Mouse (Mus musculus) neural tube, embryonic 12.5 days (tissue): Measurements from ENCODE around the gene Glra2. TPM values are rescaled to one million over a fixed set of nuclear protein-coding genes. Genes with fewer than 3 reads are reported as not detected.
"Not testable (repeated sequence)": the region's sequence is repeated elsewhere in the genome, so short reads cannot be mapped to it uniquely, and the experiment has no call there.

Experiments
- ATAC-seq: fragments of 200-750 bp; cut with Nextera tagmentation; 2 replicates; pipeline ENCODE4 v1.8.0; 2017; ENCODE audit warnings: low read depth, mild to moderate bottlenecking, moderate TSS enrichment, moderate library complexity; ENCODE audit not compliant: low FRiP score
- H3K27ac ChIP-seq: fragments of 300-500 bp; sonication (generic); 2 replicates; pipeline ENCODE4 v1.5.1; 2016
- H3K27me3 ChIP-seq: fragments of 300-500 bp; sonication (generic); replicated peaks from 2 replicates; pipeline ENCODE4 v1.6.1; 2016; ENCODE audit warnings: mild to moderate bottlenecking
- H3K36me3 ChIP-seq: fragments of 300-500 bp; sonication (generic); 2 replicates; pipeline ENCODE4 v1.6.1; 2016; ENCODE audit warnings: mild to moderate bottlenecking
- H3K4me1 ChIP-seq: fragments of 300-500 bp; sonication (generic); 2 replicates; pipeline ENCODE4 v1.6.1; 2016
- H3K4me2 ChIP-seq: fragments of 300-500 bp; sonication (generic); replicated peaks from 2 replicates; pipeline ENCODE4 v1.6.1; 2016; ENCODE audit warnings: mild to moderate bottlenecking
- H3K4me3 ChIP-seq: fragments of 300-500 bp; sonication (generic); 2 replicates; pipeline ENCODE4 v1.5.1; 2016
- H3K9ac ChIP-seq: fragments of 300-500 bp; sonication (generic); 2 replicates; pipeline ENCODE4 v1.6.1; 2016; ENCODE audit warnings: mild to moderate bottlenecking
- H3K9me3 ChIP-seq: fragments of 300-500 bp; sonication (generic); 2 replicates; pipeline ENCODE4 v1.6.1; 2016; ENCODE audit warnings: mild to moderate bottlenecking
- WGBS: fragments of 180-500 bp; shearing (Covaris S2); methylation state at CpG from one replicate; pipeline ENCODE4 v1.1.7; 2016; 5-methylcytosine and 5-hydroxymethylcytosine counted together
- polyA plus RNA-seq: library from polyadenylated mRNA; unstranded; fragments of >200 nt; fragmentation: Nextera tagmentation; extraction: Ambion mirVana; gene quantifications from 2 replicates; pipeline ENCODE4 v1.2.1, GENCODE M21; 2016

Glra2 gene
- polyA plus RNA-seq, result 10.9 and 11.7 TPM in 2 replicates

GRCm38 (mm10) chrX:165326939-165327698 is at the start of gene Glra2:
Gene Glra2, minus strand, starts transcription at chrX:165327393.
- peak; percentile 85 for ATAC-seq
- H3K9me3 ChIP-seq, result no peaks in the 10 kb centered on the region
- H3K4me1 ChIP-seq, result no peaks in the 10 kb centered on the region
- peak within 1 kb of the TSS; percentile 20; the same call in 1 of the 2 replicates for H3K4me3 ChIP-seq
- H3K27me3 ChIP-seq, result no peaks in the 10 kb centered on the region
- H3K9ac ChIP-seq, result no peak within 1 kb of the TSS
- H3K36me3 ChIP-seq, result no peaks in the 10 kb centered on the region
- H3K27ac ChIP-seq, result no peak within 1 kb of the TSS
- 14% methylated on average over 12 of the region's 12 CpGs for WGBS
- peak within 1 kb of the TSS; percentile 56 for H3K4me2 ChIP-seq

- 85% methylated on average over 1 of the region's 1 CpGs for WGBS
- H3K9me3 ChIP-seq, result no peaks in the 10 kb centered on the region
- no peaks in the 10 kb centered on the region for H3K4me1 ChIP-seq
- H3K9ac ChIP-seq, result no peak overlapping the region
- no peak overlapping the region for H3K4me2 ChIP-seq
- H3K36me3 ChIP-seq, result no peaks in the 10 kb centered on the region
- H3K4me3 ChIP-seq, result no peak overlapping the region
- no peak for ATAC-seq
- no peaks in the 10 kb centered on the region for H3K27me3 ChIP-seq
- no peak overlapping the region for H3K27ac ChIP-seq
These were observed 35.6 kb upstream of the Glra2 start for GRCm38 (mm10) chrX:165362798-165363197.

GRCm38 (mm10) chrX:165344611-165345010 is 17.4 kb upstream of the Glra2 start:
- Histone ChIP-seq H3K36me3 (no peaks in the 10 kb centered on the region), H3K4me1 (no peaks in the 10 kb centered on the region), H3K9ac (no peak overlapping the region), H3K9me3 (no peaks in the 10 kb centered on the region), H3K4me3 (no peak overlapping the region), H3K27me3 (no peaks in the 10 kb centered on the region), H3K4me2 (no peak overlapping the region), H3K27ac (no peak overlapping the region)
- 81% methylated on average over 5 of the region's 5 CpGs for WGBS
- no peak for ATAC-seq

GRCm38 (mm10) chrX:165327699-165328333 is 623 bp upstream of the Glra2 start:
- Histone ChIP-seq H3K4me1 (no peaks in the 10 kb centered on the region), H3K9me3 (no peaks in the 10 kb centered on the region), H3K4me2 (peak overlapping the region; percentile 56), H3K27ac (no peak overlapping the region), H3K36me3 (no peaks in the 10 kb centered on the region), H3K4me3 (0 out of 2 replicates have a peak overlapping the region, but pooled peaks have one; percentile 20), H3K9ac (no peak overlapping the region), H3K27me3 (no peaks in the 10 kb centered on the region)
- 14% methylated on average over 9 of the region's 9 CpGs for WGBS
- no peak for ATAC-seq

GRCm38 (mm10) chrX:165193550-165193949 is 133.6 kb downstream of the Glra2 start:
- 69% methylated on average over 1 of the region's 1 CpGs for WGBS

GRCm38 (mm10) chrX:165191170-165191569 is 136.0 kb downstream of the Glra2 start:
- no peak overlapping the region for H3K4me2 ChIP-seq
- no peaks in the 10 kb centered on the region for H3K9me3 ChIP-seq
- H3K36me3 ChIP-seq, result no peaks in the 10 kb centered on the region
- no peaks in the 10 kb centered on the region for H3K4me1 ChIP-seq
- 85% methylated on average over 1 of the region's 1 CpGs for WGBS
- no peak overlapping the region for H3K4me3 ChIP-seq
- ATAC-seq, result no peak
- H3K9ac ChIP-seq, result no peak overlapping the region
- H3K27me3 ChIP-seq, result no peaks in the 10 kb centered on the region
- H3K27ac ChIP-seq, result no peak overlapping the region

More at GRCm38 (mm10) chrX:165193550-165193949, 133.6 kb downstream of the Glra2 start:
- ATAC-seq, result no peak
- H3K27ac ChIP-seq, result no peak overlapping the region
- H3K4me2 ChIP-seq, result no peak overlapping the region
- no peaks in the 10 kb centered on the region for H3K4me1 ChIP-seq
- no peak overlapping the region for H3K4me3 ChIP-seq
- no peaks in the 10 kb centered on the region for H3K9me3 ChIP-seq
- H3K27me3 ChIP-seq, result no peaks in the 10 kb centered on the region
- H3K9ac ChIP-seq, result no peak overlapping the region
- H3K36me3 ChIP-seq, result no peaks in the 10 kb centered on the region

- H3K27ac ChIP-seq, H3K4me1 ChIP-seq, H3K4me3 ChIP-seq, H3K4me2 ChIP-seq, H3K9ac ChIP-seq, H3K9me3 ChIP-seq, ATAC-seq, H3K27me3 ChIP-seq, H3K36me3 ChIP-seq: not testable (repeated sequence)
- 91% methylated on average over 2 of the region's 2 CpGs for WGBS
These were observed 144.2 kb downstream of the Glra2 start for GRCm38 (mm10) chrX:165182948-165183347.

- Histone ChIP-seq H3K27ac (no peak overlapping the region), H3K4me1 (no peaks in the 10 kb centered on the region), H3K27me3 (no peaks in the 10 kb centered on the region), H3K9ac (no peak overlapping the region), H3K4me3 (no peak overlapping the region), H3K9me3 (no peaks in the 10 kb centered on the region), H3K4me2 (no peak overlapping the region), H3K36me3 (no peaks in the 10 kb centered on the region)
- WGBS, result 82% methylated on average over 1 of the region's 1 CpGs
- no peak for ATAC-seq
These were observed 170.6 kb downstream of the Glra2 start for GRCm38 (mm10) chrX:165156549-165156948.

GRCm38 (mm10) chrX:165104171-165104570 is 223.0 kb downstream of the Glra2 start:
- 82% methylated on average over 1 of the region's 1 CpGs for WGBS
- Histone ChIP-seq H3K9ac (no peak overlapping the region), H3K4me1 (no peaks in the 10 kb centered on the region), H3K4me2 (no peak overlapping the region), H3K27ac (no peak overlapping the region), H3K36me3 (no peaks in the 10 kb centered on the region), H3K27me3 (no peaks in the 10 kb centered on the region), H3K9me3 (no peaks in the 10 kb centered on the region), H3K4me3 (no peak overlapping the region)
- ATAC-seq, result no peak
